Mouse (Mus musculus) CD4-positive, CD25-positive, alpha-beta regulatory T cell, adult 4 months (primary cell): ENCODE measurements around the gene Htt. TPM values are rescaled to one million over a fixed set of nuclear protein-coding genes. Genes with fewer than 3 reads are reported as not detected.
"Not testable (repeated sequence)": the region's sequence is repeated elsewhere in the genome, so short reads cannot be mapped to it uniquely, and the experiment has no call there.

Source experiments
- ATAC-seq: one replicate; pipeline ENCODE4 v1.8.0; 2017
- polyA plus RNA-seq, 2 experiments: library from polyadenylated mRNA; unstranded; fragments of 100-300 nt; shearing (Covaris generic); gene quantifications; one replicate each; pipeline ENCODE4 v1.2.1; 2017

Gene Htt
- 10 to 100 TPM; 21.0 to 23.9 TPM for polyA plus RNA-seq

DNA sequence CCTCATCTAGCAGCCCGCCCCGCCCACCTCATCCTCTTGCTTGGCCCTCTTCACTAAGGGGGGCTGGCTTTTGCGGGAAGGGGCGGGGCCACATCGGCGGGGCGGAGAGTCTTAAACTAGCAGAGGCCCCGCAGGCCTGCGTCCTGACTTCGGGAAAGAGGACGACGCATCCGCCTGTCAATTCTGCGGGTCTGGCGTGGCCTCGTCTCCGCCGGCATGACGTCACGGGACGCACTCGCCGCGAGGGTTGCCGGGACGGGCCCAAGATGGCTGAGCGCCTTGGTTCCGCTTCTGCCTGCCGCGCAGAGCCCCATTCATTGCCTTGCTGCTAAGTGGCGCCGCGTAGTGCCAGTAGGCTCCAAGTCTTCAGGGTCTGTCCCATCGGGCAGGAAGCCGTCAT, at the start of gene Htt:
Gene Htt (plus strand): TSS at position 232 of the 400 bp plus-strand sequence.
- ATAC-seq, result peak; percentile 96

DNA sequence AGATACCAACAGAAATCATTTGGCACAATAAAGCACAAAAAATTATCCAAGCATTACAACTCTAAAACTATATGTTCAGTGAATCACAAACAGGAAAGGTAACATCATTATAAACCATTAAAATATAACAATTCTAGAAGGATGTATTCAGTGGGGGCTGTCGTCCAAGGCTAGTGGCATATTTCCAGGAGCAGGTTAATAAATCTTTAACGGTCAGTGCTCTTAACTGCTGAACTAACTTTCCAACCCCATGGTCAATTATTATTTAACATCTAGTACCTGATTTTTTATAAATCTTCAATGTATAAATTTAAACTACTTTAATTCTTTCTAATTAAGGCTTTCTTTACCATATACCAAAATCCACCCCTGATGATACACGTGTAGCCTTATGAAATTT, 47.2 kb upstream of the Htt start:
- ATAC-seq, result not testable (repeated sequence)

DNA sequence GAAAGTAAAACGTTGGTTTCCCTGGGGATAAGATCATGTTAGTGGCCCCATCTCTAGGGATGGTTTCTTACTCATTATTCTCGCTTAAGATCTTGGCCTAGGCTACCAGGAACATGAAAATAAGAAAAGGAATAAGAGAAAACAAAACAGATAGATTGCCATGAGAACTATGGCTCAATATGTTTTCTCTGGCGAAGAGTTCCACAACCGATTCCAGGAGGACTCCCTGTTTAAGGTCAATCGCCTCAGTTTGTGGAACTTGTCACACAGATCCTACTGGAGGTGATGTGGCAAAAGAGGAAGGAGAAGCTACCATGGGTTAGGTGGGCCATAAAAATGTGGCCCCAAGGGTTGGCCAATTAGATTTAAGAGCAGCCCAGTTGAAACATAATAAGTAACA, 46.7 kb upstream of the Htt start:
- no peak for ATAC-seq

DNA sequence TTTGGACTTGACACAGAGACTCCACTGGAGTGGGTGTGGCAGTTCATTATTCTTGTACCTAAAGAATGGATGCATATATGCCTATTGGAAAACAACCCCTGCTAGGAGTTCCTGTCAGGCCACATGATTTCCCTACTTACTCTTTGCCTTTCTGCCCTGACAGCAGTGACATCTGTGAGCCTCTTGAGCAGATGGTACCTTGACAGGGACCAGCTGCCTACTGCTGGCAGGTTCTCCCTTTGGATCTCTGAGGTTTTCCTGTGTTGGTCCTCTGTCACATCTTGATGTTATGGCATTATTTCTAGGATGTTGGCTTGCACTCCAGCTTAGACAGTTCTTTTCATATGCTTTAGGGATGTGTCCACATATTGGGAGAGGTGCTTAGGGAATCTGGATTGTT, 32.4 kb upstream of the Htt start:
- no peak for ATAC-seq

DNA sequence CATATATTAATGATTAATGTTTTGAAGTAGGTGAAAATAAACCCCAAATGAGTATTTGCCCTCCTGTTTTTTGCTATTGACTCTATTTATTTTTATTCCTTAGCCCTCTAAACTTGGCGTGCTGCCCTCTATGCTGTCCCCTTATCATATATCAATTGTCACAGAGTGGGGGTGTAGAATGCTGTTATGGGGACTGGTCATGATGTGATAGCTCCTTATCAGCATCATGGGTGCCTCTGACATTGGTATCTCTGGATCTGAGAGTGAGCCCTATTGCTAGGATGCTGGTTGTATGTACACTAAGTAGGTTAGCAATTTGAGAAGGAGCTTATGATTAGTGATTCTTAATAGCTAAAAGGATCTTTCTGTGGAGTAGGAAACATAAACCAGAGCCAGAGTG, 31.3 kb upstream of the Htt start:
- no peak for ATAC-seq

DNA sequence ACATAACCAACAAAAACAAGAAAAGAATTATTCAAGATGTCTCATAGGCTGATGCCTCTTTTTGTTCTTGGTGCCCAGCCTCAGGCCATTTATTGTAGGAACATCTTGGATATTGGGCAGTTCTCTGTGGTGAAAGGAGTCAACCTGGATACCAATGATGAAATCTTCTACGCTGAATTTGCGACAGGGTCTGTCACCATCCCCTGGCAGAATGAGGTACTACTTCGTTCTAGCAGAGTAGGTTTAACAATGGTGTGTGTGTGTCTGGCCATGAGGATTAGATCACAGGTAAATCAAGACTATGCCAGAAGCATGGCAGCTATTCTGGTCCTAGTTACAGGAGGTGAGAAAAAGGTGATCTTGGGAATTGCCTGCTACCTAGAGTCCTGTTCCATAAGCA, 10.1 kb upstream of the Htt start:
- ATAC-seq, result no peak

DNA sequence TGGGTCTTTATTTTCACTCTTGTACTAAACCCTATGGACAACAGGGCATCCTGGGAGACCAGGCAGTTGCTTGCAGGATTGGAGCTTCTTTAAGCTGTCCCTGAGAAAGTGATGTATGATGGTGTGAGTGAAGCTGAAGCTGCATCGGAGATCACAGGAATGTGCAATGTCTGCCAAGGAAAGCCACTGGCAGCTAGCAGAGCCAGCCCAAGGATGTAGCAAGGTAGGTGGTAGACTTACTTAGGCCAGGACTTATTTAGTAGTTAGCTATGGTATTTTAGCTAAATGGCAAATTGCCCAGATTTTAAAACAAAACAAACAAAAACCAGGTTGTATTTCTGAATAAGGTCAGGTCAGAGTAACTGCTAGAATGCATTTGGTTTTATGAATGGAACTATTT, 2.8 kb upstream of the Htt start:
- no peak for ATAC-seq

DNA sequence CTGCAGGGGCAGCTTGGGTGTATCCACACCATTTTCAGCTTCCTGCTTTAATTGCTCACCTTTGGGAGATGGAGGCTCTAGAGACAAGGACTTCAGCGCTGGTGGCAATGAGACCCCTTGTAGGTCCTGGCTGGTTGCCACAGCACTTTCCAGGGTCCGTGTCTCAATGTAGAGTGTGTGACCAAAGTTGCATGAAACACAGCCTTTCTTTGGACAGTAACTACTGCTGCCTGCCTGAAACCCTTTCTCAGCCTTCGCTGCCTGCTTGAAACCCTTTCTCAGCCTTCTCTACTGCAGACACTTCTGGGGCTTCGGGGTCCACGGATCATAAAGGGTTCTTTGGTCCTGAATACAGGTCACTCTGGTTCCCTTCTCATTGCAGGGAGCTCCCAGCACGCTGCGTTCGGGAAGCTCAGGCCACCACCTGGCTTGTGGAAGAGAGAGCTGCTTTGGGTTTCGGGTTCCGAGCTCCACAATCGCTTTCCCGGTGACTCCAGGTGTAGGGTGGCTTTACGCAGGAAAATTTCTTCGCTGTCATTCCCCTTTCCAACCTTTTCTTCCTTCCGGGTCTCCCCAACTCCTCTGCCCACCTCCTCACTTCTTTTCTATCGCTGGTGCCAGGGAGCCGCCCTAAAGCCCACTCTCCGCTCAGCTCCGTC, 561 bp upstream of the Htt start:
- peak; percentile 11 for ATAC-seq

DNA sequence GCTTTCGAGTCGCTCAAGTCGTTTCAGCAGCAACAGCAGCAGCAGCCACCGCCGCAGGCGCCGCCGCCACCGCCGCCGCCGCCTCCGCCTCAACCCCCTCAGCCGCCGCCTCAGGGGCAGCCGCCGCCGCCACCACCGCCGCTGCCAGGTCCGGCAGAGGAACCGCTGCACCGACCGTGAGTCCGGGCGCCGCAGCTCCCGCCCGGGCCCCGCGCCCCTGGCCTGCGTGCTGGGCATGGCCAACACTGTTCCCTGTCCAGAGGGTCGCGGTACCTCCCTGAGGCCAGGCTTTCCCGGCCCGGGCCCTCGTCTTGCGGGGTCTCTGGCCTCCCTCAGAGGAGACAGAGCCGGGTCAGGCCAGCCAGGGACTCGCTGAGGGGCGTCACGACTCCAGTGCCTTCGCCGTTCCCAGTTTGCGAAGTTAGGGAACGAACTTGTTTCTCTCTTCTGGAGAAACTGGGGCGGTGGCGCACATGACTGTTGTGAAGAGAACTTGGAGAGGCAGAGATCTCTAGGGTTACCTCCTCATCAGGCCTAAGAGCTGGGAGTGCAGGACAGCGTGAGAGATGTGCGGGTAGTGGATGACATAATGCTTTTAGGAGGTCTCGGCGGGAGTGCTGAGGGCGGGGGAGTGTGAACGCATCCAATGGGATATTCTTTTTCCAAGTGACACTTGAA, 533 bp downstream of the Htt start:
- ATAC-seq, result peak; percentile 5

DNA sequence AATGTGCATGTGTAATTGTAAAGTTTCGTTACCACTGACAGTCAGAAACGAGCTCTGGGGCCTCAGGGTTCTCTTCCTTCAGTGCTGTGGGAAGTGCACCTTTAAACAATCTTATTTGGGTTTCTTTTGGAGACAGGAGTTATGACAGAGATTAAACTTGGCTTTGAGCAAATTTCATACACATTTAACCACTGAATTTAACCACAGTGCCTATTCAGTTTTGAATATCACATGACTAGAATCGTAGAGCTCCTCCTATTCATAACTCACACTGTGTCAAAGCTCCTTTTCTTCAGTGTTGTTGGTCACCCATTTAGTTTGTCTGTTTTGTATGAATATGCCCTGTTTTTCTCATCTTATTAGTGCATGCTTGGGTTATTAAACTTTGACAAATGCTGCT, 10.3 kb downstream of the Htt start:
- ATAC-seq, result peak; percentile 75

DNA sequence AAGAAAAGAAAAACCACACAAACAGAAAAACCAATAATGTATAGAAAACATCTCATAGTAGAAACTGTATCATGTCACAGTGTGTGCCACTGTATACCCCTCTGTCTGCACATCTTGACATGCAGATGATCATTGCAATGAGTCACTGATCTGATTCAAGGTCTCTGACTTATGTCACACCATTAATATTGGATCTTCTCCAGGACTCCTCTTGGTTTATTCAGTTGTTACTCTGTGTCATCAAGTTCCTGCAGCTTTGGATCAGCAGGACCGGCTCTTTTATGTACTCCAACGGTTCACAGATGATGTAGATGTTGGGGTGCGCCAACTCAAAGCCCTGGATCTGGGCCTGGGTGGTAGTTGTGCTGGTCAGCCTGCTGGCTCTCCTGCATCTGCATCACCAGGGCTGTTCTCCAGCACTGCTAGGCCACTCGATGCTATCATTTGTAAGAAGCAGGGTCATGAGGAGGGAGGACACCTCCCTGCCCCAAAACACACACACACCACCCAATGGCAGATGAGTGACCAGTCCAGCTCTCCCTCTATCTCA, 11.2 kb downstream of the Htt start:
- ATAC-seq, result no peak

DNA sequence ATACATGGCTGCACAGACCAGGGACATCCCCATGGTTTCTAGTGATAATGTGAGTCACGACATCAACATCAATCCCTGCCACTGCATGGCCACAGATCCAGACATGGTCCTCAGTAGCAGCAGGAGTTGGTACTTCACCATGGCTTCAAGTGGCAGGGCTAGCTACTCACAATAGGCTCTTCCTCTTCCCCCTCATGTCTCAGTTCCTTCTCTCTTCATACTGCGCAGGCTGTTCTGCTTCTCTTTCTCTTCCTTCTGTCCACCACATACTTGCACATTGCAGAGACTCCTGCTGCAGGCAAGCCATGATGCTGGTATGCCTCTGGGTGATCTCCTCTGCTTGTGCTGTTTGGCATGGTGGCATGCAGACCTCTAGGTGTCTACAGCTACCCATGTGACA, 11.9 kb downstream of the Htt start:
- ATAC-seq, result no peak

DNA sequence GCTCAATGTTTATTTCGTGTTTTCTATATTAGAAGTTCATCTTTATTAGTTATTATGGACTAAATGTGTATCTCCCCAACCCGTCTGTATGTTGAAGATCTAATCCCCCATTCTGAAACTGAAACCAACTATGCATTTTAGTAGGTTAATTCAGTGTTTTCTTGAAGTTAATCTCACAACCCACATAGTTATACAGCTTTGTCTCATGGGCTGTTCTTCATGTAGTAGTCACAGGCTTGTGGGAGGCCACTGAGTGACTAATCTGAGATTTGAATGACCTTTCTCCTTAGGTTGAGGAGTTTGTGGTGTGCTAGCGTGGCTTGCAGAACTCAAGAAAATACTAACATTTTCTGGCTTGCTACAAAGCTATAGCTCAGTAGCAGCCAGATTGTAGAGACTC, 23.5 kb downstream of the Htt start:
- peak; percentile 82 for ATAC-seq

DNA sequence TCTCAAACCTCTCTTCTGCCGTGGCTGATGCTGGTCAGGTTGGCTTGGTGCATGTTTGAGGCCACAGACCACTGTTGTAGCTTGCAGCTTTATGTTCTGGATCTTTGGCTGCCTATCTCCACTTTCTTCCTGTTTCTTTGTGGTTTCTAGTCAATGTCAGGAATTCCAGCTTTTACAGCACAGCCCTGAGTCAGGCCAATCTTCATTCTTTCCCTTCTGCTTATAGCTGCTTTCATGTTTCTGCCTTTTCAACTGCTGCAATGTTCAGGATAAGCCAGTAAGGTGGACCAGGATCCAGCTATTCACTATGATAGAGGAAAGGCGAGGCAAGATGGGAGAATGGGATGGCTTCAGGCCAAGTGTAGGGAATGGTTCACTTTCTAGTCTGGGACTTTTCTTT, 29.6 kb downstream of the Htt start:
- ATAC-seq, result no peak

DNA sequence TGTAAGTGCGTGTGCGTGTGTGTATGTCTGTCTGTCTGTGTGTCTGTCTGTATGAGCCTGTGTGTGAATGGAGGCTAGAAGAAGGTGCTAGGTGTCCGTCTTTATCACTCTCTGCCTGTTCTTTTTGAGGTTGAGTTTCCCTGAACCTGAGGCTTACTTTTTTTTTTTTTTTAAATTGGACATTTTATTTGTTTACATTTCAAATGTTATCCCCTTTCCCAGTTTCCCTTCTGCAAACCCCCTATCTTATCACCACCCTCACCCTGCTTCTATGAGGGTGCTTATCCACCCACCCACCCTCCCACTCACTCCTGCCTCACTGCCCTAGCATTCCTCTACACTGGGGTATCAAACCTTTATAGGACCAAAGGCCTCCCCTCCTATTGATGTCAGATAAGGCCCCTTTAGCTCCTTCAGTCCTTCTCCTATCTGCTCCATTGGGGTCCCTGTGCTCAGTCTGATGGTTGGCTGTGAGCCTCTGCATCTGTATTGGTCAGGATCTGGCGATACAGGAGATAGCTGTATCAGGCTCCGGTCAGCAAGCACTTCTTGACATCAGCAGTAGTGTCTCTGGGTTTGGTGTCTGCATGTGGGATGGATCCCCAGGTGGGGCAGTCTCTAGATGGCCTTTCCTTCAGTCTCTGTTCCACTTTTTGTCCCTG, 38.9 kb downstream of the Htt start:
- no peak for ATAC-seq

DNA sequence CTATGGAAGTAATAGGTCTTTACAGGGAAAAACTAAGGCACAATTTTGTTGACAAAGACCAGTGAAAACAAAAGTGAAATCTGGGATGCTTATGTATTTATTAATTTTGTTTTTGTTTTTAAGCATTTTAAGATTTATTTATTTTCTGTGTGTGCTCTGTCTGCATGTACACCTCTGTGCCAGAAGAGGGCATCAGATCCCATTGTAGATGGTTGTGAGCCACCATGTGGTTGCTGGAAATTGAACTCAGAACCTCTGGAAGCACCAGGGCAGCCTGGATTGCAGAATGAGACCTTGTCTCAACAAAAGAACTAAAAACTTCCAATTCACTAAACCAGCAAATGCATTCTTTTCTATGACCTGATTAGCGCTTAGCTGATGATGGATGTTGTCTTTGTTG, 44.5 kb downstream of the Htt start:
- ATAC-seq, result no peak

DNA sequence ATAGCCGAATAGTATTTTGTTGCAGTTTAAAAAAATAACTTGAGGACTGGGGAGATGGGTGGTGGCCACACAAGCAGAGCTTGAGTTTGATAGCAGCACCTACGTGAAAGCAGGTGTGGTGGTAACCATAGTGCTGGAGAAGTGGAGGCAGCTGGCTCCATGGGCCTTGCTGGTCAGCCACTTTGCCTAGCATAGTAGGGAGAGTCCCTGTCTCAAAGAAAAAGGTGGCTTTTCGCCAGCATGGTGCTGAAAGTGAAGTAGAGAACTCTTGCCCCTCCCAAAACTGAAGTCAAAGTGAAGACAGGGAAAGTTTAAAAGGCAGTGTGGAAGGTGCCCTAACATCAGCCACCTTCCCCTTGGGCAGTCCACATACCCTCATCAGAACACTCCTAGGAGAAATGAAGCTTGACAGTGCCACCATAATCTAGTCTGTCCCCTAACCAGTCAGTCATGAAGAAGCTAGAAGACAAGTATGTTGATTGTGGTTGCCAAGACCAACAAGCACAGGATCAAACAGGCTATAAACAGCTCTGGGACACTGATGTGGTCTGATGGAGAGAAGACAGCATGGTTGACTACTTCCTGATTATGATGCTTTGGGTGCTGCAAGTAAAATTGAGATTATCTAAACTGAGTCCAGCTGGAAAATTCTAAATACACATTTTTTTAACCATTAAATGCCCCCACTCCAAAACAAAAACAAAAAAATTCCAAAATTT, 61.0 kb downstream of the Htt start:
- no peak for ATAC-seq

DNA sequence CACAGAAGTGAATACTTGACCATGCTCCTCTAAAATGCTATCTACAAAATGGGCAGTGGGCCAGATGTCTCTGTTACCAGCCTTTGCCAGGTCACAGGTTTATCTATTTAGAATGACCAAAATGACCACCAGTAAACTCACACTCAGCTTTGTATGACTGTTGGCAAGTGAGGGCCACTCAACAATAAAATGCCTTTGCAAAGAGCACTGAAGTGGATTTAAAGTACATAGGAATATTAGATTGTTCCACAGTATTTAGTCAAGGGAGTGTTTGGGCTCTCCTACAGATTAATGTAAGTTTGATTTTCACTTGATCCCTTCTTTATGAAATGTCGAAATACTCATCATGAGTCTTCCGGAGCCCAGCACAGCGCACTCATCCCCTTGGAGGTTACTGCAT, 92.5 kb downstream of the Htt start:
- no peak for ATAC-seq

DNA sequence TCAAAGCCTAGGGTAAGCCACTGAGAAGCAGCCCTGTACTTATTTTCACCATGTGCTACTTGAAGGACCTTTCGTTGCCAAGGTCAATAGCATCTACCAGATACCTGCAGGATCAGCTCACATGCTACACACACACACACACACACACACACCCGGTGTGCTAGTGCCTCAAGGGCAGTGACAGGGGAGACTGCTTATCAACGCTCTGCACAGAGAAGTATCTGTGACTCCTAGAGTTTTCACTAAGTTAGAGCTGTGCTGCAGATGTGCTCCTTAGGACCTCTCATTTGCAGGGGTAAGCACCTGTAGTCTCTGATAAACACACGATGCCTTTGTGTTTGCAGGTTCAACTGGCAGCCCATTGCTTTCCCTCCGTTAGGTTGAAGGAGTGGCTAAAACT, 103.8 kb downstream of the Htt start:
- no peak for ATAC-seq

DNA sequence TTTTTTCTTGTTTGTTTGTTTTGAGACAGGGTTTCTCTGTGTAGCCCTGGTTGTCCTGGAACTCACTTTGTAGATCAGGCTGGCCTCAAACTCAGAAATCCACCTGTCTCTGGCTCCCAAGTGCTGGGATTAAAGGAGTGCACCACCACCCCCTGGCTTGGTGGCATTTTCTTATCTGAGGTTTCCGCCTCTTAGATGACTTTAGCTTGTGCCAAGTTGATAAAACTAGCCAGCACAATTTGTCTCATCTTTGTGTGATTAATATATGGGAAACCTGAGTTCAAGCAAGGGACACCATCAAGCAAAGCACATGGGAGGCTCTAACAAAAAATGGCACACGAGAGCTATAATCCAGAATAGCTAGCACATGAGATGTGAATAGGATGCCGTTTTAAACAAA, 118.8 kb downstream of the Htt start:
- not testable (repeated sequence) for ATAC-seq

DNA sequence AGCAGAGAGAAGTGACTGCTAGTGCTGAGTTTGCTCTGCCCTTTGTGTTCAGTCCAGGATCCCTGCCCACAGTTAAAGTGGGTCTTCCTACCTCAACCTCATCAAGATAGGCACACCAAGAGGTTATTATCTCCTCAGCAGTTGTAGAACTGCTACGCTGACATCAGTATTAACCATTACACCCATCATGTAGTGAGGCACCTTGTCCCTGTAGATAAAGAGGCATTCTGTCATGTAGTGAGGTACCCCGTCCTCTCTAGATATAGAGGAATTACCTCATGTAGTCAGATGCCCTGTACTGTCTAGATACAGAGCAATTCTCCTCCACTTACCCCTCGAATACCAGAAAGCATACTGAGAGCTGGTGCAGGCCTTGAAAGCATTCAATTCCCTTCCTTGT, 119.5 kb downstream of the Htt start:
- ATAC-seq, result no peak

DNA sequence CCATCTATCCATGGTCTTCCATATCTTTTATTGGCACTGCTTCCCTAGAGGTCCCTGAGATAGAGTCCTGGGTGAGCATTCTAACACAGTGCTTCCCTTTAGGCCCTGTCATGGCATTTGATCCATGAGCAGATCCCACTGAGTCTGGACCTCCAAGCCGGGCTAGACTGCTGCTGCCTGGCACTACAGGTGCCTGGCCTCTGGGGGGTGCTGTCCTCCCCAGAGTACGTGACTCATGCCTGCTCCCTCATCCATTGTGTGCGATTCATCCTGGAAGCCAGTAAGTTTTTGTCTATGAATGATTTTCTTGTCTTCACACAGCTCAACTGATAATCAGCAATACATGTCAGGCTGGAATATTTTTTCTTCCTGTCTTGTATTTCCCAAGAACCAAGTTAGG, 123.7 kb downstream of the Htt start:
- ATAC-seq, result no peak

DNA sequence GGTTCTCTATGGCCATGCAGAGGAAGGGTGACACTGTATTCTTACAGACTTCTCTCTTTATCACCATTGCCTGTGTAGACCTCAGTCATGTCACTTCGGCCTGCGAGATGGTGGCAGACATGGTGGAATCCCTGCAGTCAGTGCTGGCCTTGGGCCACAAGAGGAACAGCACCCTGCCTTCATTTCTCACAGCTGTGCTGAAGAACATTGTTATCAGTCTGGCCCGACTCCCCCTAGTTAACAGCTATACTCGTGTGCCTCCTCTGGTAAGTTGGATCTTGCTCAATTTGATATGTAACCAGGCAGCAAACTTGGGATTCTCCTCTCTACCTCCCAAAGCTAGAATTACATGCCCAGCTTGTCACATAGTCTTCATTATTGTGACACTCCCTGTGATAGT, 127.7 kb downstream of the Htt start:
- no peak for ATAC-seq
